Mouse (Mus musculus): ENCODE results near the gene Zfp637.
"Not testable (repeated sequence)": the region's sequence is repeated elsewhere in the genome, so short reads cannot be mapped to it uniquely, and the experiment has no call there.

Zfp637 gene

DNA sequence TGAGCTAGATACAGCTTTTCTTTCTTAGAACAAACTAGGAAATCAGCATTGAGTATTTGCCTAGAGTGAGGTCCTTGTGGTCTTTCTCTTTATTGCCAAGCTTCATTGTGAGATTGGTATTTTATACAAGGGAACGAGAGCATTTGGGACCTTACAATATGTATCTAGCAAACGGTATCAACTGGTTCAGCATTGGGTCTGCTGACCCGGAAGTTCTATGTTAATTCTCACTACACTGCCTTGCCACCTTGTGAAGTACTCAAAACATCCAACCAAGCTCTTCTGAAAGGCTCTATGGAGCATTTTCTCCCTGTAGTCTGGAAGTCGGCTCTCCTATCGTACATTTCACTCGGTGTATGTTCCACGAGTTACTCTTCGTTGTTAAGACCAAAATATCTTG lies 22.8 kb downstream of the Zfp637 start:
- in situ Hi-C loops (cut with MboI), result no loop called here

DNA sequence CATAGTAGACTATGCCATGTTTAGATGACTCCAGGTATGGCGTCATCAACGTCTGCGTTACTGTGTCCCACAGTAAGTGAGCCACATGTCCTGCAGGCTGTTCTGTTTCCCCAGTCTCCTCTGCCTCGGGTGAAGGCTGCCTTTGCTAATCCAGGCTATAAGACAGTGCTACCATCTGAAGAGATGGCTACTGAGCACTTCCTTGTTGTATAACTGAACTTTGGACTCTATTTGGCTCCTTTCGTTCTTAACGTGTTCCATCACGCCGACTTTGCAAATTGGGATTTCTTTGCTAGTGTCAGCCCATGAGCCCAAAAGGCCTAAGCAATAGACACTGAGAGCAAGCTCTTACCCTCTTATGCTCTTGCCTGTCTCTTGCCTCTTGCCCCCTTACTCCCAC lies 27.2 kb downstream of the Zfp637 start:
- in situ Hi-C loops (cut with MboI), result no loop called here

- in situ Hi-C loops (cut with MboI), result no loop called here
Observed at GRCm38 (mm10) chr6:117871034-117871433, 30.1 kb downstream of the Zfp637 start.

DNA sequence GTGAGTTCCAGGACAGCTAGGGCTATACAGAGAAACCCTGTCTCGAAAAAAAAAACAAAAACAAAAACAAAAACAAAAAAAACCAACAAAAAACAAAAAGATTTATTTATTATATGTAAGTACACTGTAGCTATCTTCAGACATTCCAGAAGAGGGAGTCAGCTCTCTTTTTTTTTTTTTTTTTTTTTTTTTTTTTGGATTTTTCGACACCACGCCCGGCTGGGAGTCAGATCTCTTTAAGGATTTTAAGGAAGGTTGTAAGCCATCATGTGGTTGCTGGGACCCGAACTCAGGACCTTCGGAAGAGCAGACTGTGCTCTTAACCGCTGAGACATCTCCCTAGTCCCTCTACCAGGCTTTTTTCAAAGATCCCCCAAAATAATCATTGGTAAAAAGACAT lies 32.5 kb downstream of the Zfp637 start:
- in situ Hi-C loops (cut with MboI), result not testable (repeated sequence)

DNA sequence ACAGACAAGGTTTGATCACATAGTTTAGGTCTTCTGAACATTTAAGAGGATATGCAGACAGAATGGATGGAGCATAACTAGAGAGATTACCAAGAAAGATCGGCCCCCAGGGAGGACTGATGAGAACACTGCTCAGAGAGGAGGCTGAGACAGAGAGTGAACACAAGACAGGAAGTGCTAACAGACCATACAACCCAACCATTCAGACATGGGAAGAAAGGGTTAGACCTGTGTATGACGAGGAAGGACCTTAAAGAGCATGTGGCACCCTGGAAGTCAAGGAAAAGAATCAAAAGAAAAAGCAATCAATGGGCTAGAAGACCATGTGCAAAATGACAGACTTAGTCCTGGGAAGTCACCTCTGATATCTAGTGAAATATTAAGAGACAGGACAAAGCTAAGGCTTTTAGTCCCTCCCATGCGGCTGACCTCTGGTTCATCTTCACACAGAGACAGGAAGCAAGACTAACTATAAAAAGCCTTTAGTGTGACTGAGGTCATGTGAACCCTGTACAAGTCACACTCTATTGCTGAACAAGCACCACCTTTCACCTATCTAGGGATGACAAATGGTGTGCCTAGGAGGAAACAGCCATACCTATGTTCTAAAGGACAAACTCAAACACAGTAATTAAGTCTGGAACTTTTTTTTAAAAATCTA lies 33.8 kb downstream of the Zfp637 start:
- in situ Hi-C loops (cut with MboI), result no loop called here

DNA sequence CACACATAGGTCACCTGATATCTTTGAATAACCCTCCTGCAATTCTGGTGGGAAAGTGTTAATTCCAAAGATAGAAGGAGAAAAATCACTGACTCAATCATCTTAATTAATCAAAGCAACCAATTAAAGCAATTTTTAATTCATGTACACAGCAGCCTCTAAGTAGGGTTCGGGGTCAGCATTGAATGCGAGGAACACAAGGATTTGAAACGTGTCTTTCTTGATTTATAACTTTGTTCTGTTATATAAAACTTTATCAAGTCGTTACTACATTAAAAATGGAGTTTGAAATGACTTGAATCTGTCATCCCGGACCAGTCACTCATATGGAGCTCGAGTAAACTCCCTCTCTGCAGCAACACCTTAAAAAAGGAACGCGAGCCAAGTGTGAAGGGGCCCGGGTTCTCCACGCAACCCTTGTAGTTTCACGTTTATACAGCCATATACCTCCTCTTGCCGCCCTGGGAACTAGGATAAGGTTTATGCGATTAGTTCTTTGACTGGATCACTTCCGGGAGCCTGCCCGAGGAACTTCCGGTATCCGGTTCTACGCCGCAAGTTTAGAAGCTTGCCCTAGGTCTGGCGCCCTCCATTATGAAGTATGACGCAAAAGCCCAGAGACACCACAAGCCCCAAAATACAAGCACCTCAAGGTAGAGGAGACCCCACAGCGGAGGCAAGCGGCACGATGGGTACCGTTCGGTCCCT lies 37.9 kb downstream of the Zfp637 start:
- in situ Hi-C loops (cut with MboI), result no loop called here

GRCm38 (mm10) chr6:117879408-117880115 lies 38.6 kb downstream of the Zfp637 start:
- in situ Hi-C loops (cut with MboI), result no loop called here

DNA sequence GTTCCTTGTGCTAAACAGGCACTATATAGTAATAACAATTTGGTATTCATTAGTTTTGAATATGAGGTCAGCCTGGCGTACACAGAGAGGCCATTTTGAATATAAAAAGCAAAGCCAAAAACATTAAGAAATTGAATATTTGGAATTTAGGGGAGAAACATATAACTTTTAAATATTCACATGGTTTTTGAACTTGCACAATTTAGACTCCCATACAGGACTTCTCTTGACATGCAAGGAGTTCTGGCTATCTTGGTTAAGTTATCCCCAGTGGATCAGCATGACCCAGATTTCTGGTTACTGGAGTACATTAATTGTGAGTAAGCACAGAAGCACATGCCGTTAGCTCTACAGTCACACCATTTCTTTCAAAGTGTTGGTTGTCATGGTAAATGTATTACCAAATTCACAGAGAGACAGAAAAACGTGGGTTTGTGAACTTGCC lies 39.4 kb downstream of the Zfp637 start:
- in situ Hi-C loops (cut with MboI), result no loop called here

DNA sequence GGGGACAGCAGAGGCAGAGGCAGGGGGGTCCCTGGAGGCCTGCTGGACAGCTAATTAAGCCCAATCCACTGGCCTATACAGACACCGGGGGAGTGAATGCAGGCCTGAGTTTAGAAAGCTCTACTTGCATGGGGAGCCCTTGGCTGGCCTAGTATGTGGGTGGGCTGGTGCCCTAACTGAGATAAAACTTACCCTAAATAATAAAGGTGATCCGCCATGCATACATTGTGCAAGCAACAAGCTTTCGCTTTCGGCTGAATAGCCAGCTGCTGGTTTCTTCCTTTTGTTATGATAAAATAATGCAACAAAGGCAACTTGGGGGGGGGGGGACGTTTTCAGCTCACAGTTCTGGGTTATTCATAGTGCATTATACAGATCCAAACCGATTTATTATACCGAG lies 40.2 kb downstream of the Zfp637 start:
- in situ Hi-C loops (cut with MboI), result no loop called here

DNA sequence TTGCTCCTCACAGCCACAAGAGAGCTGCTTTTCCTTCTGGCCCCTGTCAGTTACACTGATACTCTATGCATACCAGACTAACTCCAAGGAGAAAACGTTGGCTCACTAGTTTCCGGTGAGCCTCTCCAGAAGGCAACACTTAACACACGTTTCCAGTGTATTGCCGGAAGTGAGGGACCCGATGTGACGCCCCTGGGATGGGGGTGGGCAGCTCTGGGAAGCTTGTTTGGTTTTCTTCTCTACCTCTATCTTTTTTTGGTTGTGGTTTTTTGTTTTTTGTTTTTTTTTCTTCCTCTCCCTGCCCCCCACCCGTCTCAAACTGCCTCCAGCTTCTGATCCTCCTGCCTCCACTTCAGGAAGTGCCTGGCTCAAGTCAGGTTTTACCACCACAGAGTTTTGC lies 41.0 kb downstream of the Zfp637 start:
- in situ Hi-C loops (cut with MboI), result no loop called here

DNA sequence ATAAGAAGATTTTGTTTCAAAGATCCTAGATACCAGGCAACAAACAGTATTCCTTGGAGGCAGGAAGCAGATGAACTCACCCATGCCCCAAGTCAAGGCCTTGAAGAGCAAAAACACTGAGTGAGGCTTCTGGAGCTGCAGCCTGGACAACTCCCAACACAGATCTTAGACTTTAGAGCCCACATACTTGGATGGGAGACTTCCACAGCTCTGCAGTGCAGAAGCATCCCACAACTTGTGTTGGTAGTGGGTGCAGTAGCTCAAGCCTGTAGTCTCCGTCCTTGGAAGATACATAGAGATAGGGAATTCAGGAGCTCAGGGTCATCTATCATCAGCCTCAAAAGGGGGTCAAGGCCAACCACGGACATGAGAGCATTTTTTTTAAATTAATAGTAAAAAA lies 45.0 kb downstream of the Zfp637 start:
- in situ Hi-C loops (cut with MboI), result no loop called here

DNA sequence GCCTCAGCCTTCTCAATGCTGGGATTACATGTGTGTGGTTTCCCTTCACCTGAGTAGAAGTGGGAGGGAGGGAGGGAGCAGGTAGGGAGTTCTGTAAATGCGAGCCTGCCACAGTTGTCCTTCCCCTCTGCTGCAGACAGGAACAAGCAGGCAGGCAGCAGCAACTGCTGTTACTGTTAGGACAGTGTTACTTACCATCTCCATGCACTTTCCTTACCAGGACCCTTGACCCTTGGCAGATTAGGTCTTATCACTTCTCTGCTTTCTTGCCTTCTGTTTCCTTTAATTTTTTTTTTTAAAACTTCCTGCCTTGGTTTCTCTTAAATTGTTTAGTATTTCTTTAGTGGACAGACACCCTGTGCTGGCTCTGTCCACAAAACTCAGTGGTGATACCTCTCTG lies 47.1 kb downstream of the Zfp637 start:
- in situ Hi-C loops (cut with MboI), result no loop called here

DNA sequence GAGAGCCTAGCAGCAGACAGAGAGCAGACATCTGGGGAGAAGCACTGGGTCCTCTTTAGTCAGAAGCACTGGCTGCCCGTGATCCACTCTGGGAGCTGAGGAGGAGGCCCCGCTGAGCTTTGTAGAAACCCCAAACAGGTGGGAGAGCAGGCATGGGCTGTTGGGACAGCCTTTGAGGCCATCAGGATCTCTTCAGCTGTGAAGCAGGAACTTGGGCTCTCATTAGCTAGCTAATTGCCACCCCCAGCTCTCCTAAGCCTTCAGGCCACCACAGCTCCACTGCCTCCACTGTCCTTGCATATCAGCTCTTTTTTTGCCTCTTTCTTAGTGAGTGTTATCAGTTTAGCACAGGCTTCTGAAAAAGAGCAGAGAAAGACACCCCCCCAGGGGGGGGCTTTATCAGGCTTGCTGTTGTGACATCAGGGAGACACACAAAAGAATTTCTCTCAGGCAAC lies 47.7 kb downstream of the Zfp637 start:
- in situ Hi-C loops (cut with MboI), result no loop called here

GRCm38 (mm10) chr6:117890257-117890656 lies 49.3 kb downstream of the Zfp637 start:
- in situ Hi-C loops (cut with MboI), result no loop called here

DNA sequence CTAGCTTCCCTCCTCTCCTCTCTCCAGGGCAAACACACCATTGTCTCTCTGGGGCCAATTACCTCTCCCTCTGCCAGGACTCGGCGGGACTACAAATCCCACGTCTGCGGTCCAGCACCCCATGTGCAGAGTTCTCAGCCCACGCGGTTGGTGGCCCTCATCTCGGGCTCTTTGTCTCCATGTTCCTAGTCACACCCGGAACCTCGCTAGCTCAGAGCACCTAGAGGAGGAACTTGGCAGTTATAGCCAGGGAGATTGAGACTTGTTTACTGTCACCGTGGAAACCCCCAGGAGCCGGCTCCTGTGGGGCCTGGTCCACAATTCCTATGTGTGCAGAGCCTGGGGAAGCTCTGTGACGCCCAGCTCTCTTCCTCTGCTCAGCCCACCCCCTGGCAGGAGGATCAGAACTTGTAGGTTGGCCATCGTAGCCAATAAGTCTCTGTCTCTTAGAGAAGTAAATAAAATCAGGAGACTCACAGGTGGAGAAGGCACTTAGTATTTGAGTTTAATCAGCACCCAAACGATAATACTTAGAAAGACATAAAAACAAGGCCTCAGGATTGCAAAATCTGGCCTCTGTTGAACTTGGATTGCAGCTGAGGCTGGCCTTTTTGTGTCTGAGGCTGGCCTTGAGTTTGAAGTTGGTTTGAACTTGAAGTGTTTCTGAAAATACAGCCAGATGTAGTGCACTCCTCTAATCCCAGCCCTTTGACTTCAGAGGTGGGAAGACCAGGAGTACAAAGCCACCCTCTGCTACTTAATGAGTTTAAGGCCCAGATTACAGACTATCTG lies 50.6 kb downstream of the Zfp637 start:
- in situ Hi-C loops (cut with MboI), result no loop called here

GRCm38 (mm10) chr6:117892386-117892785 lies 51.4 kb downstream of the Zfp637 start:
- in situ Hi-C loops (cut with MboI), result no loop called here

DNA sequence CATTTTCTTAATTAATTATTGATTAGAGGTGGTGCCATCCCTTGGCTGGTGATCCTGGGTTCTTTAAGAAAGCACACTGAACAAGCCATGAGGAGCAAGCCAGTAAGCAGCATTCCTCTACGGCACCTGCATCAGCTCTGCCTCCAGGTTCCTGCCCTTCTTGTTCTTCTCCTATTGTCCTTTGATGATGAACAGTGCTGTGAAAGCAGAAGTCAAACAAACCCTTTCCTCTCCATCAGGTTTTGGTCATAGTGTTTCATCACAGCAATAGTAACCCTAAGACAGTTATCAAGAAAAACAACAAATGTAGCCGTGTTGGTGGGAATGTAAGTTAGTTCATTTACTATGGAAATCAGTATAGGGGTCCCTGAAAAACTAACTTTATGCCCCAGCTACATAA lies 52.5 kb downstream of the Zfp637 start:
- in situ Hi-C loops (cut with MboI), result no loop called here

Data from mature B cell (primary cell).